Mouse (Mus musculus): ENCODE results near the gene Lmbrd1. TPM values are rescaled to one million over a fixed set of nuclear protein-coding genes. Genes with fewer than 3 reads are reported as not detected.
"Not testable (repeated sequence)": the region's sequence is repeated elsewhere in the genome, so short reads cannot be mapped to it uniquely, and the experiment has no call there.

The Lmbrd1 gene
- polyA plus RNA-seq, 1 experiment from 2014 or later, result 25.4 TPM

- Histone ChIP-seq H3K36me3 (peaks cover 46% of the 10 kb centered on the region), H3K4me3 (no peak overlapping the region), H3K27me3 (no peaks in the 10 kb centered on the region), H3K27ac (no peak overlapping the region), H3K9ac (no peak overlapping the region), H3K4me1 (replicated peaks) (no peaks in the 10 kb centered on the region), H3K9me3 (replicated peaks) (no peaks in the 10 kb centered on the region), H3K4me2 (no peak overlapping the region)
- ATAC-seq (replicated peaks; ENCODE audit: insufficient number of reproducible peaks, insufficient read depth, low FRiP score, low read depth), result no peak
- 93% methylated on average over 11 of the region's 11 CpGs for WGBS
These were observed 51.4 kb downstream of the Lmbrd1 start for GRCm38 (mm10) chr1:24729784-24730183.

- no peak for ATAC-seq (replicated peaks; ENCODE audit: insufficient number of reproducible peaks, insufficient read depth, low FRiP score, low read depth)
- no peak overlapping the region for H3K27ac ChIP-seq
- no peak overlapping the region for H3K4me2 ChIP-seq
- no peaks in the 10 kb centered on the region for H3K27me3 ChIP-seq
- WGBS, result 91% methylated on average over 3 of the region's 3 CpGs
- no peak overlapping the region for H3K4me3 ChIP-seq
- H3K36me3 ChIP-seq, result peaks cover 46% of the 10 kb centered on the region
- no peaks in the 10 kb centered on the region for H3K9me3 ChIP-seq (replicated peaks)
- H3K4me1 ChIP-seq (replicated peaks), result no peaks in the 10 kb centered on the region
- H3K9ac ChIP-seq, result no peak overlapping the region
These were observed 53.9 kb downstream of the Lmbrd1 start for GRCm38 (mm10) chr1:24732286-24732685.

- Histone ChIP-seq H3K4me1 (replicated peaks) (no peaks in the 10 kb centered on the region), H3K27ac (no peak overlapping the region), H3K27me3 (no peaks in the 10 kb centered on the region), H3K4me3 (no peak overlapping the region), H3K4me2 (no peak overlapping the region), H3K9ac (no peak overlapping the region), H3K9me3 (replicated peaks) (no peaks in the 10 kb centered on the region), H3K36me3 (peaks cover 33% of the 10 kb centered on the region)
- 63% methylated on average over 5 of the region's 5 CpGs for WGBS
- ATAC-seq (replicated peaks; ENCODE audit: insufficient number of reproducible peaks, insufficient read depth, low FRiP score, low read depth), result no peak
These were observed 56.4 kb downstream of the Lmbrd1 start for GRCm38 (mm10) chr1:24734866-24735265.

GRCm38 (mm10) chr1:24740903-24741302 lies 62.5 kb downstream of the Lmbrd1 start:
- Histone ChIP-seq H3K9me3 (replicated peaks) (no peaks in the 10 kb centered on the region), H3K36me3 (no peaks in the 10 kb centered on the region), H3K27me3 (no peaks in the 10 kb centered on the region), H3K27ac (no peak overlapping the region), H3K9ac (no peak overlapping the region), H3K4me3 (no peak overlapping the region), H3K4me2 (no peak overlapping the region), H3K4me1 (replicated peaks) (no peaks in the 10 kb centered on the region)
- WGBS, result 90% methylated on average over 3 of the region's 3 CpGs
- ATAC-seq (replicated peaks; ENCODE audit: insufficient number of reproducible peaks, insufficient read depth, low FRiP score, low read depth), result no peak

GRCm38 (mm10) chr1:24741552-24741951 lies 63.1 kb downstream of the Lmbrd1 start:
- no peak overlapping the region for H3K9ac ChIP-seq
- 59% methylated on average over 3 of the region's 3 CpGs for WGBS
- no peak overlapping the region for H3K27ac ChIP-seq
- H3K9me3 ChIP-seq (replicated peaks), result no peaks in the 10 kb centered on the region
- no peaks in the 10 kb centered on the region for H3K4me1 ChIP-seq (replicated peaks)
- ATAC-seq (replicated peaks; ENCODE audit: insufficient number of reproducible peaks, insufficient read depth, low FRiP score, low read depth), result no peak
- no peaks in the 10 kb centered on the region for H3K36me3 ChIP-seq
- no peaks in the 10 kb centered on the region for H3K27me3 ChIP-seq
- H3K4me3 ChIP-seq, result no peak overlapping the region
- H3K4me2 ChIP-seq, result no peak overlapping the region

- Histone ChIP-seq H3K27me3 (no peaks in the 10 kb centered on the region), H3K9me3 (replicated peaks) (no peaks in the 10 kb centered on the region), H3K36me3 (peaks cover 9% of the 10 kb centered on the region; the same call in 1 of the 2 replicates), H3K4me2 (no peak overlapping the region), H3K4me3 (no peak overlapping the region), H3K4me1 (replicated peaks) (no peaks in the 10 kb centered on the region), H3K9ac (no peak overlapping the region), H3K27ac (no peak overlapping the region)
- ATAC-seq (replicated peaks; ENCODE audit: insufficient number of reproducible peaks, insufficient read depth, low FRiP score, low read depth), result no peak
- 92% methylated on average over 9 of the region's 9 CpGs for WGBS
These were observed 64.9 kb downstream of the Lmbrd1 start for GRCm38 (mm10) chr1:24743191-24743924.

- Histone ChIP-seq H3K27me3 (no peaks in the 10 kb centered on the region), H3K4me3 (no peak overlapping the region), H3K9ac (no peak overlapping the region), H3K27ac (no peak overlapping the region), H3K4me1 (replicated peaks) (no peaks in the 10 kb centered on the region), H3K36me3 (peaks cover 22% of the 10 kb centered on the region), H3K4me2 (no peak overlapping the region), H3K9me3 (replicated peaks) (no peaks in the 10 kb centered on the region)
- WGBS, result 70% methylated on average over 4 of the region's 4 CpGs
- ATAC-seq (replicated peaks; ENCODE audit: insufficient number of reproducible peaks, insufficient read depth, low FRiP score, low read depth), result no peak
These were observed 74.3 kb downstream of the Lmbrd1 start for GRCm38 (mm10) chr1:24752715-24753114.

- Histone ChIP-seq H3K9ac (no peak overlapping the region), H3K36me3 (peaks cover 16% of the 10 kb centered on the region), H3K9me3 (replicated peaks) (no peaks in the 10 kb centered on the region), H3K4me1 (replicated peaks) (no peaks in the 10 kb centered on the region), H3K4me2 (no peak overlapping the region), H3K27me3 (no peaks in the 10 kb centered on the region), H3K4me3 (no peak overlapping the region), H3K27ac (no peak overlapping the region)
- WGBS, result 83% methylated on average over 8 of the region's 8 CpGs
- no peak for ATAC-seq (replicated peaks; ENCODE audit: insufficient number of reproducible peaks, insufficient read depth, low FRiP score, low read depth)
These were observed 80.1 kb downstream of the Lmbrd1 start for GRCm38 (mm10) chr1:24758516-24758915.

- Histone ChIP-seq H3K4me1 (replicated peaks) (no peaks in the 10 kb centered on the region), H3K9me3 (replicated peaks) (no peaks in the 10 kb centered on the region), H3K9ac (no peak overlapping the region), H3K27ac (no peak overlapping the region), H3K4me2 (no peak overlapping the region), H3K27me3 (no peaks in the 10 kb centered on the region), H3K4me3 (no peak overlapping the region), H3K36me3 (peaks cover 15% of the 10 kb centered on the region)
- 80% methylated on average over 8 of the region's 8 CpGs for WGBS
- no peak for ATAC-seq (replicated peaks; ENCODE audit: insufficient number of reproducible peaks, insufficient read depth, low FRiP score, low read depth)
These were observed 88.0 kb downstream of the Lmbrd1 start for GRCm38 (mm10) chr1:24766466-24766865.

- not testable (repeated sequence) for H3K27me3 ChIP-seq; H3K4me1 ChIP-seq (replicated peaks); H3K4me2 ChIP-seq; H3K27ac ChIP-seq; H3K9me3 ChIP-seq (replicated peaks); H3K4me3 ChIP-seq; H3K9ac ChIP-seq; ATAC-seq (replicated peaks; ENCODE audit: insufficient number of reproducible peaks, insufficient read depth, low FRiP score, low read depth)
- peaks cover 13% of the 10 kb centered on the region for H3K36me3 ChIP-seq
- WGBS, result 71% methylated on average over 3 of the region's 3 CpGs
These were observed 88.8 kb downstream of the Lmbrd1 start for GRCm38 (mm10) chr1:24767197-24767596.

GRCm38 (mm10) chr1:24773642-24774041 lies 95.2 kb downstream of the Lmbrd1 start:
- Histone ChIP-seq H3K9ac (no peak overlapping the region), H3K27me3 (no peaks in the 10 kb centered on the region), H3K4me1 (replicated peaks) (no peaks in the 10 kb centered on the region), H3K4me2 (no peak overlapping the region), H3K36me3 (no peaks in the 10 kb centered on the region), H3K27ac (no peak overlapping the region), H3K9me3 (replicated peaks) (no peaks in the 10 kb centered on the region), H3K4me3 (no peak overlapping the region)
- no peak for ATAC-seq (replicated peaks; ENCODE audit: insufficient number of reproducible peaks, insufficient read depth, low FRiP score, low read depth)
- WGBS, result 78% methylated on average over 2 of the region's 2 CpGs

- WGBS, result 83% methylated on average over 2 of the region's 2 CpGs
- Histone ChIP-seq H3K27ac (no peak overlapping the region), H3K4me3 (no peak overlapping the region), H3K27me3 (no peaks in the 10 kb centered on the region), H3K9me3 (replicated peaks) (no peaks in the 10 kb centered on the region), H3K36me3 (no peaks in the 10 kb centered on the region), H3K9ac (no peak overlapping the region), H3K4me1 (replicated peaks) (no peaks in the 10 kb centered on the region), H3K4me2 (no peak overlapping the region)
- no peak for ATAC-seq (replicated peaks; ENCODE audit: insufficient number of reproducible peaks, insufficient read depth, low FRiP score, low read depth)
These were observed 98.1 kb downstream of the Lmbrd1 start for GRCm38 (mm10) chr1:24776576-24776975.

Measured in heart, embryonic 15.5 days (tissue).